Mouse (Mus musculus) stomach, postnatal 0 days (tissue): ENCODE measurements around the gene Ccdc97.

Source experiments
- CTCF ChIP-seq: IDR thresholded peaks from 2 replicates; pipeline ENCODE4 v1.5.1; 2016; ENCODE audit warnings: antibody characterized with exemption, low read depth, mild to moderate bottlenecking, moderate library complexity
- EP300 ChIP-seq: optimal IDR thresholded peaks from 2 replicates; pipeline ENCODE3; 2016; ENCODE audit warnings: antibody characterized with exemption

- TF ChIP-seq EP300: no peak
- TF ChIP-seq CTCF: no peak
Measured at GRCm38 (mm10) chr7:25720760-25721159, 1.9 kb upstream of the Ccdc97 start.
